Mouse (Mus musculus) neural tube, embryonic 14.5 days (tissue): ENCODE measurements around the gene Bola3. TPM values are rescaled to one million over a fixed set of nuclear protein-coding genes. Genes with fewer than 3 reads are reported as not detected.

Source experiments
- ATAC-seq: fragments of 200-750 bp; cut with Nextera tagmentation; 2 replicates; pipeline ENCODE4 v1.8.0; 2017; ENCODE audit warnings: low read depth, mild to moderate bottlenecking, moderate TSS enrichment, moderate library complexity
- H3K27ac ChIP-seq: fragments of 300-500 bp; sonication (generic); 2 replicates; pipeline ENCODE4 v1.5.1; 2014; ENCODE audit warnings: low read depth, mild to moderate bottlenecking, control low read depth, low read length, moderate library complexity, mixed read lengths
- H3K27me3 ChIP-seq: fragments of 300-500 bp; sonication (generic); 2 replicates; pipeline ENCODE4 v1.6.1; 2014; ENCODE audit warnings: low read length; ENCODE audit not compliant: control insufficient read depth, insufficient read depth
- H3K36me3 ChIP-seq: fragments of 300-500 bp; sonication (generic); 2 replicates; pipeline ENCODE4 v1.6.1; 2014; ENCODE audit warnings: low read length, mixed read lengths; ENCODE audit not compliant: control insufficient read depth, insufficient read depth
- H3K4me1 ChIP-seq: fragments of 300-500 bp; sonication (generic); 2 replicates; pipeline ENCODE4 v1.6.1; 2014; ENCODE audit warnings: low read length; ENCODE audit not compliant: control insufficient read depth, insufficient read depth
- H3K4me2 ChIP-seq: fragments of 300-500 bp; sonication (generic); 2 replicates; pipeline ENCODE4 v1.6.1; 2014; ENCODE audit warnings: mild to moderate bottlenecking, low read depth, low read length, control low read depth
- H3K4me3 ChIP-seq: fragments of 300-500 bp; sonication (generic); 2 replicates; pipeline ENCODE4 v1.5.1; 2014; ENCODE audit warnings: low read depth, low read length, control low read depth, mixed read lengths
- H3K9ac ChIP-seq: fragments of 300-500 bp; sonication (generic); replicated peaks from 2 replicates; pipeline ENCODE4 v1.6.1; 2014; ENCODE audit warnings: low read depth, mild to moderate bottlenecking, control low read depth, low read length, mixed read lengths
- H3K9me3 ChIP-seq: fragments of 300-500 bp; sonication (generic); 2 replicates; pipeline ENCODE4 v1.6.1; 2016; ENCODE audit warnings: low read length; ENCODE audit not compliant: control insufficient read depth
- WGBS: fragments of 180-500 bp; shearing (Covaris S2); extraction: QIAGEN DNeasy Blood & Tissue Kit; methylation state at CpG from one replicate; pipeline ENCODE4 v1.1.7; 2014; 5-methylcytosine and 5-hydroxymethylcytosine counted together
- polyA plus RNA-seq: library from polyadenylated mRNA; unstranded; fragments of >200 nt; fragmentation: Nextera tagmentation; extraction: Ambion mirVana; gene quantifications from 2 replicates; pipeline ENCODE4 v1.2.1, GENCODE M21; 2014

Bola3 gene
- polyA plus RNA-seq, result 57.3 and 57.5 TPM in 2 replicates

DNA sequence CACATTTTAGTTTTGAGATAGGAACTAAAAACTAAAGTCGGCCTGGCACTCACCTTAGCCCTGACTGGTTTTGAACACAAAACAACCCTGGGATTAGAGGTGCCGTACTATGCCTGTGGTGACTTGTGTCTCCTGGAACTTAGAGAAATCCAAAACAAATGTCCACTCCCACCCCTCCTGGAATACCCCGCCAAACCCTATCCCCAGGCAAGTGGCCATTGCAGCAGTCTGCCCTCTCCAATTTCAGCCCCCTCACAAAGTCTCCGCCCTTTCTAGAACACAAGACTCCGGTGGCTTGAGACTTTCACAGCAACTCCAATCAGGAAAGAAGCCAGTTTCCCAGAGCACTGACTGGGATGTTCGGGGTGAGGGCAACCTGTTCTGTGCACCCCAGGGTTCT, at the start of gene Bola3:
Bola3 (plus strand) TSS at position 275 of the 400 bp plus-strand sequence.
- Histone ChIP-seq H3K4me1 (peaks cover 9% of the 10 kb centered on the region), H3K27ac (peak within 1 kb of the TSS; percentile 57), H3K36me3 (0 out of 2 replicates have a peak, but pooled peaks cover 2% of the 10 kb centered on the region), H3K9me3 (no peaks in the 10 kb centered on the region), H3K9ac (peak within 1 kb of the TSS; percentile 95), H3K27me3 (no peaks in the 10 kb centered on the region), H3K4me3 (peak within 1 kb of the TSS; percentile 82), H3K4me2 (peak within 1 kb of the TSS; percentile 83)
- 34% methylated on average over 6 of the region's 6 CpGs for WGBS
- ATAC-seq, result peak; percentile 44; the same call in 1 of the 2 replicates

DNA sequence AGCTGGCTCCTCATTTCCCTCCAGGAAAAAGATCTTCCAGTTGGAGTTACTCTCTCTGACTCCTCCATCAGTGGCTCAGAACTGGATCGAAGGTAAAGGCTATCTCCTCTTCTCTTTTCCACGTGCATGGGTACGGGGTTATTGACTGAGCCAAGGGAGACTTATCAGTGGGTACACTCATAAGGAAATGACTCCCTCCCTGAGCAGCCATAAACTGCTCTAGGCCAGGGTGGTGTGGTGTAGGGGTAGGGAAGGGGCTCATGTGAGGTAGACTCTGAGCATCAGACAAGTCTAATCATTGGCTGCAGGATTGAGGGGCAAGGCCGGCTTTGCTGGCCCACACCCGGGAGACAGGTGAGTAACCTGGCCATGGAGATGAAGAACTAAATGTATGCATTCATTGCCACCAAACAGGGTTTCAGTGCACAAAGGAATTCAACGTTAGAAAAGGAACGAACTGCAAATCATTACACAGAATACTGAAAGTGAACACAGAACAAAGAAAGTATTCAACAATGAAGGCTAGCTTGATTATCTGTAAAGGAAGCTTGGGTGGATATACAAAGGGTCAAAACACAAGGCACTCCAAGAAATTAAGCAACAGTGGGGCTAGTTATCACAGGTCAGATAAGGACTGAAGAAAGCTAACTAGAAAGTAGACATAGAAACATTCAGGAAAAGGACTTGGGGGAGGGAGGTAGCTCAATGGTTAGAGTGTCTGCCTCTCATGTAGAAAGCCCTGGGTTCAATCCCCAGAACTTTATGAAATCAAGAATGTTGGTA, 48.3 kb upstream of the Bola3 start:
- Histone ChIP-seq H3K27me3 (no peaks in the 10 kb centered on the region), H3K4me1 (no peaks in the 10 kb centered on the region), H3K4me2 (no peak overlapping the region), H3K4me3 (no peak overlapping the region), H3K27ac (no peak overlapping the region), H3K36me3 (0 out of 2 replicates have a peak, but pooled peaks cover under 1% of the 10 kb centered on the region), H3K9ac (no peak overlapping the region), H3K9me3 (no peaks in the 10 kb centered on the region)
- ATAC-seq, result no peak
- WGBS, result 87% methylated on average over 7 of the region's 7 CpGs

DNA sequence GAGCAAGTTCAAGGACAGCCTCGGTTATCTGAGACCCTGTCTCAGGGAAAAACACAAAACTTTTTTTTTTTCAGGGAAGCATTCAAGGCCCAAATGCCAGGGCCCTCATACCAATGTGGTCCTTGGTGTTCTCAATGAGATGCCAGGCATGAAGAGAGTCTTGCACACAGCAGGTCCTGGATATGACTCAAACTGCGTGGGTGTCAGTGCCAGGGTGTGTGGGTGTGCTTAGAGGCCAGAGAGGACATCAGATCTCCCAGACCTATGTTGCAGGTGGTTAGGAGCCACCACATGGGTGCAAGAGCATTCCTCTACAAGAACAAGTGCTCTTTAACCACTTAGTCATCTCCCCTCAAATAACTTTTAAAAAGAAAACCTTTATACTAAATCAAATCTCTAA, 47.7 kb upstream of the Bola3 start:
- Histone ChIP-seq H3K4me1 (no peaks in the 10 kb centered on the region), H3K27ac (no peak overlapping the region), H3K9ac (no peak overlapping the region), H3K36me3 (peaks cover 7% of the 10 kb centered on the region; the same call in 1 of the 2 replicates), H3K27me3 (no peaks in the 10 kb centered on the region), H3K4me2 (no peak overlapping the region), H3K4me3 (no peak overlapping the region), H3K9me3 (no peaks in the 10 kb centered on the region)
- 94% methylated on average over 2 of the region's 2 CpGs for WGBS
- no peak for ATAC-seq

DNA sequence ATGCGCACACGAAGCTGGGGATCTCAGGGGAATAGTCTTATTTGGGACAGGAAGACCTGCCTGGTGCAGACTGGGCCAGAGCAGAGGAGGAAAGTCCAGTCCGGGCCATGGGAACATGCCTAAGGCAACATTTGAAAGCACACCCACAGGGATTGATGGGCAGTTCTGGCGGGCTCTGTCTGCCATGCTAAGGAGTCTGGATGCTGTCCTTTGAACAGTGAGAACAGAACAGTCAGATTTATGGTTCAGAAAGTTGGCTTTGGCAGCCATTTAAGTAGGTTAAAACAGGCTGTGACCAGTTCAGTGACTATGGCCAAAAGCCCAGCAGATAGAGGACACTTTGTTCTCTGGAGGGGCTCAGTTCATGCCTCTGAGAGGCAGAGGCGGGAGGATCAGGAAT, 46.7 kb upstream of the Bola3 start:
- no peak overlapping the region for H3K4me3 ChIP-seq
- WGBS, result 51% methylated on average over 5 of the region's 5 CpGs
- ATAC-seq, result peak; percentile 79; the same call in 1 of the 2 replicates
- no peak overlapping the region for H3K4me2 ChIP-seq
- H3K27ac ChIP-seq, result no peak overlapping the region
- no peaks in the 10 kb centered on the region for H3K4me1 ChIP-seq
- peaks cover 12% of the 10 kb centered on the region; the same call in 1 of the 2 replicates for H3K36me3 ChIP-seq
- H3K9me3 ChIP-seq, result no peaks in the 10 kb centered on the region
- H3K27me3 ChIP-seq, result no peaks in the 10 kb centered on the region
- H3K9ac ChIP-seq, result no peak overlapping the region

DNA sequence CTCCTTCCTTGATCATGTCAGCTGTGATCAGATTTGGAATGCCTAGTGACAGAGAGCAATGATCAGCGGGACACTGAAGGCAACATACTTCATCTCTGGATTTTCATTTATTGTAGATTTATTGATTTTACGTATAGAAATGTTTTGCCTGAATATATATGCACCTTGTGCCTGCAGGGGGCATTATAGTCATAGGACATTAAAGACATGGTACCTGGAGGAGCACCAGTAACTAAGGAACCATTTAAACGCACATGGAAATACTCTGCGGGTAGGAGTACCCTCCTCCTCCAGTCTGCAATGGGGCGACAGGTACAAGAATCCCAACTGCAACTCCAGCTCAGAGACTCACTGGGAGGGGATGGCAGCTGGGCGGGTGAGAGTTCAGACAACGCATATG, 39.9 kb upstream of the Bola3 start:
- no peaks in the 10 kb centered on the region for H3K27me3 ChIP-seq
- H3K9ac ChIP-seq, result no peak overlapping the region
- WGBS, result 95% methylated on average over 7 of the region's 7 CpGs
- H3K4me3 ChIP-seq, result no peak overlapping the region
- H3K36me3 ChIP-seq, result peaks cover 26% of the 10 kb centered on the region; the same call in 1 of the 2 replicates
- no peaks in the 10 kb centered on the region for H3K4me1 ChIP-seq
- H3K4me2 ChIP-seq, result no peak overlapping the region
- no peak overlapping the region for H3K27ac ChIP-seq
- no peak for ATAC-seq
- H3K9me3 ChIP-seq, result no peaks in the 10 kb centered on the region

DNA sequence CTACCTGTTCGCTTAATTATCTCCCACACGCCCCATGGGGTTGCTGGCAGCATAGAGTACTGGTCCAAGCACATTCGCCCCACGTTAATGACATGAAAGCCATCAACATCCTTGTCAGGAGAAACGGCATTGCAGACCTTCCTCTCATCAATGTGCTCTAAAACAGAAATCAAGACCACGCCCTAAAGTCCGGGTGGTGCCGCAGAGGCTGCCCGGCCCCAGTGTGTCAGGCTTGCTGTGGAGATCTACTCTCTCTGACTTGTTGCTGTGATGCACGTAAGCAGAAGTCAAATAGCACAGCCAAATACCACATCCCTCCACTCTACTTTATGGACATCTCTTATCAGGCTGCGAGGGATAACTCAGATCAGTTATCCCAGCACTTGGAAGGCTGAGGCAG, 37.7 kb upstream of the Bola3 start:
- H3K27ac ChIP-seq, result no peak overlapping the region
- no peak overlapping the region for H3K9ac ChIP-seq
- WGBS, result 96% methylated on average over 11 of the region's 11 CpGs
- ATAC-seq, result no peak
- H3K27me3 ChIP-seq, result no peaks in the 10 kb centered on the region
- no peak overlapping the region for H3K4me2 ChIP-seq
- H3K36me3 ChIP-seq, result peaks cover 19% of the 10 kb centered on the region; the same call in 1 of the 2 replicates
- H3K4me3 ChIP-seq, result no peak overlapping the region
- no peaks in the 10 kb centered on the region for H3K9me3 ChIP-seq
- peaks cover 9% of the 10 kb centered on the region for H3K4me1 ChIP-seq

DNA sequence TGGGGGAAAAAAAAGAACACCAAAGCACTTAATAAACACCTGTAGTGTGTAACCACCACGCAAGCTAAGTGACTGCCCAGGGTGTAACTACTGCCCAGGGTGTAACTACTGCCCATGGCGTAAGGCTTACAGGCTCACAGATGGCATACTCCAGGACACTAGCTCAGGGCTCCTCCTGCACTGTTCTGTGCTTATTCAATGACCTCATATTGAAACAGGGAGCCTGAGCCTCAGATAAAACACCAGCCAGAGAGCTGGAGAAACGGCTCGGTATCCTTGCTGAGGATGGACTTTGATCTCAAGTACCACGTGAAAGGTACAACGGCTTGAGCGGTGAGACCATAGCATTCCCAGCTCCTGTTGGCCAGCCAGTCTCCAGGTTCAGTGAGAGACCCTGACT, 36.9 kb upstream of the Bola3 start:
- WGBS, result 96% methylated on average over 7 of the region's 7 CpGs
- no peak for ATAC-seq
- peaks cover 14% of the 10 kb centered on the region for H3K4me1 ChIP-seq
- no peak overlapping the region for H3K4me2 ChIP-seq
- H3K4me3 ChIP-seq, result no peak overlapping the region
- no peaks in the 10 kb centered on the region for H3K9me3 ChIP-seq
- no peaks in the 10 kb centered on the region for H3K27me3 ChIP-seq
- peaks cover 13% of the 10 kb centered on the region; the same call in 1 of the 2 replicates for H3K36me3 ChIP-seq
- H3K9ac ChIP-seq, result no peak overlapping the region
- H3K27ac ChIP-seq, result no peak overlapping the region

DNA sequence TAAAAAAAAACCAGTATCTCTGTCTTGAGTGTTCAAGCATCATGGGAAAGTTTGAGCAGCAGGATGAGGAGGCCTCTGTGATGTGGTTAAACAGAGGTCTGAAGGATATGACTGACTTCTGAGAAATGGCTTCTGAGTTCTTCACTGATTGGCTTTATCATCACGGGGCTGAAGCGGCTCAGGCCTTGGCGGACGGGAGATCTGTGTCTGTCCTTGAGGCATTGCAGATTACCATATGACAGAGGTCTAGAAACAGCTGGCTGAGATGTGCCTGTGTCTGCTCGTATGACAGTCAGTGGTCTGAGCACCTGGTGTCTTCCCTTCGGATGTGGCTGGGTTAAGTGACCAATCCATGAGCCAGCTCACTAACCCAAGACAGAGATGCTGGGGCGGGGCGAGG, 36.4 kb upstream of the Bola3 start:
- Histone ChIP-seq H3K27ac (no peak overlapping the region), H3K9ac (no peak overlapping the region), H3K4me3 (no peak overlapping the region), H3K4me2 (no peak overlapping the region), H3K36me3 (peaks cover 13% of the 10 kb centered on the region; the same call in 1 of the 2 replicates), H3K27me3 (no peaks in the 10 kb centered on the region), H3K9me3 (no peaks in the 10 kb centered on the region), H3K4me1 (peaks cover 14% of the 10 kb centered on the region)
- 90% methylated on average over 8 of the region's 8 CpGs for WGBS
- no peak for ATAC-seq

DNA sequence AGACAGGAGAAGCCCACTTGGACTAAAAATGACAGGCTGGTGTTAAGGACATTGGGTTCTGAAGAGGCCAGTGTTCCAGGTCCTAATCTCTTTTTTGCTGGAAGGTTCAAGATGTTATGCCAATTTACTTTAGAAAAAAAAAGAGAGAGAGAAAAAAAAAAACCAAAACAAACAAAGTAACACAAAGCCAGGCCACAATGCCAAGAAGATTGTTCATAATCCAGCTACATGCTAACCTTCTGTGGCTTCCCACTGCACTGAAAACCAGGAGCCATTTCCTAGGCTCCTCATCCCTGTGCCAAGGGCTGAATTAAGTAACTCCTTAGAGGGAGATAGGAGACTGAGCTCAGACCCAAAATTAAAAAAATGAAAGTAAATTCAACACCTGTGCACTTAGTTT, 33.7 kb upstream of the Bola3 start:
- Histone ChIP-seq H3K4me3 (no peak overlapping the region), H3K27me3 (no peaks in the 10 kb centered on the region), H3K36me3 (peaks cover 9% of the 10 kb centered on the region; the same call in 1 of the 2 replicates), H3K9ac (no peak overlapping the region), H3K4me1 (peaks cover 14% of the 10 kb centered on the region), H3K4me2 (peak overlapping the region; percentile 70; the same call in 1 of the 2 replicates), H3K9me3 (no peaks in the 10 kb centered on the region), H3K27ac (no peak overlapping the region)
- no peak for ATAC-seq
